Mouse (Mus musculus): ENCODE data around the gene Vmn2r75. TPM values are rescaled to one million over a fixed set of nuclear protein-coding genes. Genes with fewer than 3 reads are reported as not detected.
"Not testable (repeated sequence)": the region's sequence is repeated elsewhere in the genome, so short reads cannot be mapped to it uniquely, and the experiment has no call there.

The Vmn2r75 gene
- polyA plus RNA-seq (2012), result not detected in 2 replicates

- H3K36me3 ChIP-seq (ENCODE audit: control insufficient read depth); H3K4me1 ChIP-seq (ENCODE audit: control insufficient read depth); H3K27me3 ChIP-seq (ENCODE audit: control insufficient read depth); H3K4me3 ChIP-seq (replicated peaks); H3K9me3 ChIP-seq (ENCODE audit: control insufficient read depth, low read length): not testable (repeated sequence)
Measured at GRCm38 (mm10) chr7:86171678-86172077, at the start of gene Vmn2r75. Gene Vmn2r75, minus strand, starts transcription at chr7:86171778.

DNA sequence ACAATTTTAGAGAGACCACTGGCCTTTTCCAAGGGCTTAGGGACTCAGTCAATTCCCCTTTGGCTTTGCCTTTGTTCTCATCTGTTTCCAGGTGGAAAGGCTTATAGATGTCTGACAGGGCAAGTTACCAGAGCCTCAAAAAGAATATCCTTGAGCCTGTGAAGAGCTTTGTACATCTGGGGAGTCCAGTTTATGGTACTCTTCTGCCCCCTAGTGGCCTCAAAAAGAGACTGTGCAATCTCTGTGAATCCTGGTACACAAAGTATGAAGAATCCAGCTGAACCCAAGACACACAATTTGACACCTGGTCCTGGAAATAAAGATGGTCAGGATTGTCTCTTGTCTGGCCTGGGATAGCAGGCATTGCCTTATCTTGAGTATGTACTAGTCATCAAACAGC is 39.8 kb upstream of the Vmn2r75 start:
- no peak for TF ChIP-seq TAL1 (IDR thresholded peaks at IDR 0.05; ENCODE audit: low read length)
- TF ChIP-seq GATA1 (IDR thresholded peaks at IDR 0.05; ENCODE audit: low read length), result no peak
- no peaks in the 10 kb centered on the region for H3K4me1 ChIP-seq (ENCODE audit: control insufficient read depth)
- no peaks in the 10 kb centered on the region for H3K36me3 ChIP-seq (ENCODE audit: control insufficient read depth)
- no peak overlapping the region for H3K4me3 ChIP-seq (replicated peaks)
- H3K27me3 ChIP-seq (ENCODE audit: control insufficient read depth), result no peaks in the 10 kb centered on the region
- peaks cover 2% of the 10 kb centered on the region; the same call in 1 of the 2 replicates for H3K9me3 ChIP-seq (ENCODE audit: control insufficient read depth, low read length)

Other genes with a start within 250 kb of the Vmn2r75 start
- gene Vmn2r74, start 210.1 kb downstream of the Vmn2r75 start, polyA plus RNA-seq (2012), result not detected in 2 replicates
- 0.01 TPM in 1 of 2 replicates, not detected in the other for gene Vmn2r76, start 74.5 kb upstream of the Vmn2r75 start, polyA plus RNA-seq (2012)
- gene Olfr310, start 105.4 kb upstream of the Vmn2r75 start, polyA plus RNA-seq (2012), result not detected in 2 replicates
- gene Olfr309, start 141.9 kb upstream of the Vmn2r75 start, polyA plus RNA-seq (2012), result not detected in 2 replicates
- gene Olfr308, start 153.9 kb upstream of the Vmn2r75 start, polyA plus RNA-seq (2012), result not detected in 2 replicates
- gene Olfr307, start 165.8 kb upstream of the Vmn2r75 start, polyA plus RNA-seq (2012), result 0.08 TPM in 1 of 2 replicates, not detected in the other
- gene Olfr305, start 195.2 kb upstream of the Vmn2r75 start, polyA plus RNA-seq (2012), result not detected in 2 replicates
- not detected in 2 replicates for gene Olfr304, start 214.9 kb upstream of the Vmn2r75 start, polyA plus RNA-seq (2012)
- 0.01 TPM in 1 of 2 replicates, not detected in the other for gene Olfr303, start 226.0 kb upstream of the Vmn2r75 start, polyA plus RNA-seq (2012)
- not detected in 2 replicates for gene Olfr301, start 232.1 kb upstream of the Vmn2r75 start, polyA plus RNA-seq (2012)